Mouse (Mus musculus) ES-Bruce4 (cell line): ENCODE results near the gene Ankrd24. TPM values are rescaled to one million over a fixed set of nuclear protein-coding genes. Genes with fewer than 3 reads are reported as not detected.

Source experiments
- H3K27ac ChIP-seq: 2 replicates; pipeline ENCODE4 v1.5.1; 2012; ENCODE audit warnings: low read length, inconsistent platforms; ENCODE audit not compliant: insufficient read depth
- H3K27me3 ChIP-seq: 2 replicates; pipeline ENCODE4 v1.6.1; 2012; ENCODE audit warnings: mild to moderate bottlenecking, low read length, inconsistent platforms; ENCODE audit not compliant: control insufficient read depth, poor library complexity, insufficient read depth, severe bottlenecking
- H3K36me3 ChIP-seq: 2 replicates; pipeline ENCODE4 v1.6.1; 2012; ENCODE audit warnings: inconsistent platforms, mild to moderate bottlenecking, low read length, moderate library complexity; ENCODE audit not compliant: control insufficient read depth, poor library complexity, insufficient read depth, severe bottlenecking
- H3K4me1 ChIP-seq: one replicate; pipeline ENCODE4 v1.8.1; 2011; ENCODE audit warnings: low read length; ENCODE audit not compliant: control insufficient read depth, insufficient read depth
- H3K4me3 ChIP-seq: 2 replicates; pipeline ENCODE4 v1.5.1; 2011; ENCODE audit warnings: low read depth, mild to moderate bottlenecking, low read length
- H3K9ac ChIP-seq: 2 replicates; pipeline ENCODE4 v1.6.1; 2012; ENCODE audit warnings: low read depth, mild to moderate bottlenecking, inconsistent platforms; ENCODE audit not compliant: poor library complexity, severe bottlenecking
- H3K9me3 ChIP-seq: replicated peaks from 2 replicates; pipeline ENCODE4 v1.6.1; 2012; ENCODE audit warnings: mild to moderate bottlenecking, low read length, inconsistent platforms; ENCODE audit not compliant: control insufficient read depth, poor library complexity, insufficient read depth, severe bottlenecking
- CTCF ChIP-seq: IDR thresholded peaks from one replicate; pipeline ENCODE4 v1.8.1; 2011; ENCODE audit warnings: low read depth, low read length
- EP300 ChIP-seq: IDR thresholded peaks from 2 replicates; pipeline ENCODE4 v1.6.1; 2011; ENCODE audit warnings: low read depth, low read length; ENCODE audit not compliant: insufficient read depth
- POLR2A ChIP-seq: IDR thresholded peaks from one replicate; pipeline ENCODE4 v1.8.1; 2011; ENCODE audit warnings: low read length; ENCODE audit not compliant: insufficient read depth
- polyA plus RNA-seq: library from polyadenylated mRNA; stranded (reverse); fragments of >200 nt; gene quantifications from 2 replicates; pipeline ENCODE4 v1.2.4, GENCODE M21; 2011; ENCODE audit warnings: low read depth; ENCODE audit not compliant: missing spikeins, insufficient read depth, insufficient read length

The Ankrd24 gene
- polyA plus RNA-seq, 1 experiment, result 16.1 TPM

- no peak overlapping the region for H3K4me3 ChIP-seq
- H3K36me3 ChIP-seq, result no peaks in the 10 kb centered on the region
- no peaks in the 10 kb centered on the region for H3K9me3 ChIP-seq
- no peak overlapping the region for H3K27ac ChIP-seq
- no peaks in the 10 kb centered on the region for H3K4me1 ChIP-seq
- H3K9ac ChIP-seq, result no peak overlapping the region
- no peaks in the 10 kb centered on the region for H3K27me3 ChIP-seq
- TF ChIP-seq EP300 (no peak), POLR2A (no peak), CTCF (no peak)
Observed at GRCm38 (mm10) chr10:81592631-81593030, 35.7 kb upstream of the Ankrd24 start.

GRCm38 (mm10) chr10:81593223-81593622, 35.1 kb upstream of the Ankrd24 start:
- Histone ChIP-seq H3K4me1 (peaks cover 3% of the 10 kb centered on the region), H3K9me3 (no peaks in the 10 kb centered on the region), H3K36me3 (no peaks in the 10 kb centered on the region), H3K4me3 (no peak overlapping the region), H3K9ac (no peak overlapping the region), H3K27ac (no peak overlapping the region), H3K27me3 (no peaks in the 10 kb centered on the region)
- TF ChIP-seq EP300 (no peak), POLR2A (no peak), CTCF (no peak)

GRCm38 (mm10) chr10:81593935-81594334, 34.4 kb upstream of the Ankrd24 start:
- TF ChIP-seq EP300 (no peak), POLR2A (no peak), CTCF (no peak)
- no peak overlapping the region for H3K4me3 ChIP-seq
- peaks cover 3% of the 10 kb centered on the region for H3K4me1 ChIP-seq
- no peak overlapping the region for H3K9ac ChIP-seq
- H3K27me3 ChIP-seq, result no peaks in the 10 kb centered on the region
- no peaks in the 10 kb centered on the region for H3K36me3 ChIP-seq
- H3K27ac ChIP-seq, result no peak overlapping the region
- H3K9me3 ChIP-seq, result no peaks in the 10 kb centered on the region

- H3K27ac ChIP-seq, result no peak overlapping the region
- no peak overlapping the region for H3K9ac ChIP-seq
- H3K4me3 ChIP-seq, result no peak overlapping the region
- H3K36me3 ChIP-seq, result no peaks in the 10 kb centered on the region
- H3K9me3 ChIP-seq, result no peaks in the 10 kb centered on the region
- H3K4me1 ChIP-seq, result peaks cover 3% of the 10 kb centered on the region
- H3K27me3 ChIP-seq, result no peaks in the 10 kb centered on the region
- TF ChIP-seq EP300 (no peak), CTCF (no peak), POLR2A (no peak)
Observed at GRCm38 (mm10) chr10:81595599-81595998, 32.7 kb upstream of the Ankrd24 start.

GRCm38 (mm10) chr10:81596611-81597010, 31.7 kb upstream of the Ankrd24 start:
- Histone ChIP-seq H3K27me3 (no peaks in the 10 kb centered on the region), H3K27ac (no peak overlapping the region), H3K4me1 (peaks cover 3% of the 10 kb centered on the region), H3K9me3 (no peaks in the 10 kb centered on the region), H3K36me3 (no peaks in the 10 kb centered on the region), H3K4me3 (no peak overlapping the region), H3K9ac (peak overlapping the region; percentile 31; the same call in 1 of the 2 replicates)
- TF ChIP-seq CTCF (no peak), EP300 (no peak), POLR2A (no peak)

GRCm38 (mm10) chr10:81597137-81597950, 31.0 kb upstream of the Ankrd24 start:
- Histone ChIP-seq H3K9ac (peak overlapping the region; percentile 31; the same call in 1 of the 2 replicates), H3K4me3 (peak overlapping the region; percentile 26; the same call in 1 of the 2 replicates), H3K27ac (no peak overlapping the region), H3K27me3 (no peaks in the 10 kb centered on the region), H3K36me3 (no peaks in the 10 kb centered on the region), H3K4me1 (peaks cover 3% of the 10 kb centered on the region), H3K9me3 (no peaks in the 10 kb centered on the region)
- TF ChIP-seq CTCF, result no peak
- 0 out of 2 replicates have a peak, but pooled peaks have one; percentile 38 for TF ChIP-seq EP300
